Mouse (Mus musculus): ENCODE data around the gene Cers1.

Cers1 gene

DNA sequence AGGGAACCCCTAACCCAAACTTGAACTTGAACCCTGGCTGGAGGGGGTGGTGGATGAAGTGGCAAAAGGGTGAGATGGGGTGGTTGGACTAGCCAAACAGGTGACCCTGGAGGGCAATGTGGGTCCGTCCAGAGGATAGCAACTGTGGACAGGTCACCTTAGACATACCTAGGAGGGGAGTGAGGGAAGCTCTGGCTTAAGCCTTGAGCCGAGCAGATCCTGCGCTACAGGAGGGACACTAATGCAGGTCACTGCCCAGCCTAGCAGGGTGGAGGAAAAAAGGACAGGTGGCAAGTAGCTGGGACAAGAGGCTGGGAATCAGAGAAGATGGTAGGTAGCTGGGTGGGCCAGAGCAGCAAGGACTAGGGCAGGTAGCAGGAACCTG, 36.4 kb downstream of the Cers1 start:
- in situ Hi-C loops (cut with MboI, MseI) = loop anchor here (25.0 kb wide), 1 partner anchor 1110 kb away; the partner anchor contains the start of genes Abhd8, Dda1 and Mrpl34

DNA sequence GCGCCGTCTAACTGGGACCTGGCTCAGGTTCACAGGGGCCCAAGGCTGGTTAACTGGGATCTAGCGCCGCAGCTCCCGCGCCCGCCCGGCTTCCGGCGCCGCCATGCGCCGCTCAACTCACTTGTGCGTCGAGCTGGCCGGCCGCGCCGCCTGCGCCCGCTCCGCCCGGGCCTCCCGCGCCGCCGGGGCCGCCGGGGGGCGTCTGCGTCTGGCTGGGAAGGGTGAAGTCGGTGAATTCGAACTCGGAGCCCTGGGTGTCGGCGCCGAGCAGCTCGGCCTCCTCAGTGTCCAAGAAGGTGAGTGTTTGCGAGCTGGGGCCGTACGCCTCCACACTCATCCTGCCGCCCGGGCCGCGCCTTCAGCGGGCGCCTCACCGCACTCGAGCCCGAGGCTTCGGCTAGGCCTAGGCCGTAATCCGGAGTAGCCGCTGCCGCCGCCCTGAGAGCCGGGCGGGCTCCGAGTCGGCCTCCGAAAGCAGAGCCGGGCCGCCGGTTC, 37.1 kb downstream of the Cers1 start:
- in situ Hi-C loops (cut with MboI, MseI) = loop anchor here (25.0 kb wide), 1 partner anchor 1110 kb away; the partner anchor contains the start of genes Abhd8, Dda1 and Mrpl34

DNA sequence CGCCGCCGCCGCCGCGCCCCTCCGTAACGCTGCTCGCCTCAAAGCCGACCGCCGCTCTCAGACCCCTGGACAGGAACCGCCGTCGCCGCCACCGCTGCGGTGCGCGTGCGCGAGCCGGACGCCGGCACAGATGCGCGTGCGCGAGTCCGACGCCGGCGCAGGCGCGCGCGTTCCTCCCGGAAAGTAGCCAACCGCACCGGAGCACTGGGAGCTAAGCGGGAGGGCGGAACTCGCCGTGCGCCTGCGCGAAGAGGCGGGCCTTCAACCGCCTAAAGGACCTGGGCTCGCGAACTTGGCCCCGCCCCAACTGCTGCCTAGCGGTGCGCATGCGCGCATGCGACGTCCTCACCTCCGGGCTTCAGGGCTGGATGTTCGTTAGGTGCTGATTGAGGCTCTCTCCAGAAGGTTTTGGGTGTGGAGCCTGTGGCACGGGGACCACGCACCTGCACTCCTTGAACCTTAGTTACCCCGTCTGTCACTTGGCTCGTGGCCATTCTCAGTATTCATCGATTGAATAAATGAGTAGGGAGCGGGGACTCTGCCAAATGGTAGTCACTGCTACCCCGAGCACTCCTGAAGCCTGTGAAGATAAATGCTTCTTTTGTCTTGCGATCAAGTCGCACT, 37.7 kb downstream of the Cers1 start, which contains the start of gene Upf1:
Gene Upf1, minus strand, starts transcription at position 85 of the 624 bp plus-strand sequence.
- in situ Hi-C loops (cut with MboI, MseI) = loop anchor here (25.0 kb wide), 1 partner anchor 1109 kb away; the partner anchor contains the start of genes Abhd8, Dda1 and Mrpl34

DNA sequence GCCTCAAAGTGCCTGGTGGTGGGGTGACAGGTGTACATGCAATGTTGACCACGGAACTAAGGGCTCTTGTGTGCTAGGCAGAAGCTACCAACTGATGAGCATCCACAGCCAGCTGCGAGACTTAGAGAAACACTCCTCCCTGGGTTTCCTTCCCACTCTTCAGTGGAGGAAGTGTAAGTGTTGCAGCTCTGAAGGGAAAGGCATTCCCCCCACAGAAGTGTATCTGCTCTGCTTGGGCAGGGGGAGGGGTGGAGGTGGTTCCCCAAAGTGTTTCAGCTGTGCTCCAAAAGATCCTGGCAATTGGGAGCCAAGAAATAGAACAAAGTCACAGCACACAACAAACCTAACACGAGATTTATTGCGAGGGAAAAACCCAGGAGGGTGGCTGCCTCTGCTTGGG, 38.4 kb downstream of the Cers1 start:
- in situ Hi-C loops (cut with MboI, MseI) = loop anchor here (25.0 kb wide), 1 partner anchor 1108 kb away; the partner anchor contains the start of genes Abhd8, Dda1 and Mrpl34

DNA sequence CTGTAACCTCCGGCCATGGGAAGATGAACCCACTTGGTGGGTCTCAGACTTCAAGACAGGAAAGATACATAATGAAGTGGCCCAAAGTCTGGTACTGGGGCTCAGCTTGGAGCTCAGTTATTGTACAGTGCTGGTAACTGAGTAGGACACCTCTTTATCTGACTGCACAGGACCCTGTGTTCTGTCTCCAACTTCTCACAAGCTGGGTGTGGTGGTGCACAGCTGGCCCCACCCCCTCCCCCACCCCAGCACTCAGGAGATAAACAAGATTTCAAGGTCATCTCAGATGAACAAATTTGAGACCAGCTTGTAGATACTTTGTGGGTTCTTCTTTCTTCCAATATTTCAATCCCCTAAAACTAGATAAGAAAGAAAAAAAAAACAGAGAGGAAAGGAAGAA, 40.5 kb downstream of the Cers1 start:
- in situ Hi-C loops (cut with MboI, MseI) = loop anchor here (25.0 kb wide), 1 partner anchor 1106 kb away; the partner anchor contains the start of genes Abhd8, Dda1 and Mrpl34

DNA sequence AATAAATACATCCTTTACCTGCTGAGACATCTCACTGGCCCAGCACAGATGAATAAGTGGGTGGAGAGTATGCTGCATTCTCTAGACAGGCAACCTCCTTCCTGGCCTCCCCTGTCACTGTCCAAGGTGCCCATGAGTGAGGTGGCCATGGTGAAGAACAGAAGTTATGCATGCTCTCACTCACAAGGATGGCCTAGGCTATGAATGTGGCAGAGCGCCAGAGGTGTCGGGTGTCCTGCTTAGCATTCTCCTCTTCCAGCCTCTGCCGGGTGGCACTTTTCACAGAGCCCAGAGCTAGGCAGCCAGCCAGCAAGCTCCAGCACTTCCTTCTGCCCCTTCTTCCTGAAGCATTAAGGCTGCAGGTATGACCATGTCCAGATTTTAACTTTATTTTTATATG, 43.8 kb downstream of the Cers1 start:
- in situ Hi-C loops (cut with MboI, MseI) = loop anchor here (25.0 kb wide), 1 partner anchor 1103 kb away; the partner anchor contains the start of genes Abhd8, Dda1 and Mrpl34

DNA sequence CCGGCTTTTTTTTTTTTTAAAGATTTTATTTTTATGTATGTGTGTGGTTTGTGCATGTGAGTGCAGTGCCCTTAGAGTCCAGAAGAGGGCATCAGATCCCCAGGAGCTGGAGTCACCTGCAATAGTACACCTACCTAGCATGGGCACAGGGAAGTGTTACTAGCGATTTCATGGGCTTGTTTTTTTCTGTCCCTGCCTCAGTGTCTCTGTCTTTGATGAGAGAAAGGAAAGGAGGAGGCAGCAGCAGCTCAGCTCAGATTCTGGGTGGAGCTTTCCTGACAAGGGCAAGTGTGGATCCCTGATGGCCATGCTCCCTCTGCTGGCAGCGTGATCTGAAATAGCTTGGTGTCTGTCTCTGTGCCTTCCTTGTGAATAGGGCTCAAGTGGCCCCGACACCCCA, 45.2 kb downstream of the Cers1 start:
- in situ Hi-C loops (cut with MboI, MseI) = loop anchor here (10.0 to 25.0 kb wide), 2 partner anchors 394 to 1102 kb away; partner anchors contain the start of genes Abhd8, Dda1, Mrpl34 and Rab3a

DNA sequence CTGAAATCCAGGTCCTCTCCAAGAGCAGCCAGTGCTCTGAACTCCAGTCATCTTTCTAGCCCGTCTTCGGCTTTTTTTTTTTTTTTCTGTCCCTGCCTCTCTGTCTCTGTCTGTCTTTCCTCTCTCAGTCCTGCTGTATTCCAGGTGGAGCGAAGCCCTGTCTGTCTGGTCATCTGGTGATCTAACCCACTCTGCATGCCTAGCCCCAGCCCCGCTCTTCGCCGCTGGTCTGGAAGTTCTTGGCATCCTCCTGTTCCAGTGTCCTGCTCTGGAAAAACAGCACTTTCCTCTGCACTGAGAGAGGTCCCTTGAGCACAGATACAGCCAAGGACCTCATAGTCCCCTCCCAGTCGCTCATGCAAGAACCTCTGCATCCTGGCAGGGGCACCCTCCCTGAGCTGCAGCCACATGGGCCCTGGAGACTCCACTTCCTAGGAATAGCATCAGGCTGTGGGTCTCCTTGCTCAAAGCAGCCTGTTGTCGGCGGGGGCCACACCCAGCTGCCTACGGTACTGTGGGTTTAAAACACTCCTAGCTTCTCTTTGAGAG, 46.0 kb downstream of the Cers1 start:
- in situ Hi-C loops (cut with MboI, MseI) = loop anchor here (10.0 to 25.0 kb wide), 2 partner anchors 393 to 1101 kb away; partner anchors contain the start of genes Abhd8, Dda1, Mrpl34 and Rab3a

DNA sequence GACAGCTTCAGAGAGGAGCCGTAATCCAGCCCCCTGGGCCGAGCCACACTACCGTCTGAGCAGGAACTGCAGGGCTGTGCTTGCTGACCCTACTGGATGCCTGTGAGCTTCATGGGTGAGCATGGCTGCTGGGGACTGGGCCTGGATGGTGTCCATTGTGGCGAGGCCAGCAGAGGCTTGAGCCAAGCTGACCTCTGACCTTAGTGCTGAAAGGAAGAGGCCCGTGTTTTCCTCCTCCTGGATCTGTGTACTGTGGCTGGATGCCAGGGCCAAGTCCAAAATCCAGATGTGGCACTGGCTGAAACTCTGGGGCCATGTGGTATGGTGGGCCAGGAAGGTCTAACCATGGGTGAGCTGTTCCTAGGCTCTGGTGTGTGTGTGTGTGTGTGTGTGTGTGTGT, 48.5 kb downstream of the Cers1 start:
- in situ Hi-C loops (cut with MboI, MseI) = loop anchor here (10.0 to 25.0 kb wide), 2 partner anchors 391 to 1098 kb away; partner anchors contain the start of genes Abhd8, Dda1, Mrpl34 and Rab3a

DNA sequence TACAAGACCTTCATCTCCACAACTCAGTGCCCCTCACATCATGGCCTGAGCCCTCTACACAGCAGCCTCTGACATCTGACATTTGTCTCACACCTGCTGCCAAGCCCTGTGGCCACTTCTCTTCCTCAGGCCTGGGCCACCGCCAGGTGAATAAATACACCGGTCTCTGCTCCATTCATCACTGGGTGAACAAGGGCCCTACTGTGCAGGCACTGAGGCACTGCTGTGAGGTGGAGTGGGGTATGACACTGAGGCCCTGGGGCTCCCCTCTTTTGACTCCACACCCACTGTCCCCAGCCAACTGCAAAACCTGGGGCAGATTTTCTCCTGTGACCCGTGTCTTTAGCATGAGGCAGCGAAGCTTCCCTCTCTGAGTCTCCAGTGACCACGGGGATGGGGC, 51.0 kb downstream of the Cers1 start:
- in situ Hi-C loops (cut with MboI, MseI) = loop anchor here (10.0 to 25.0 kb wide), 2 partner anchors 388 to 1096 kb away; partner anchors contain the start of genes Abhd8, Dda1, Mrpl34 and Rab3a

DNA sequence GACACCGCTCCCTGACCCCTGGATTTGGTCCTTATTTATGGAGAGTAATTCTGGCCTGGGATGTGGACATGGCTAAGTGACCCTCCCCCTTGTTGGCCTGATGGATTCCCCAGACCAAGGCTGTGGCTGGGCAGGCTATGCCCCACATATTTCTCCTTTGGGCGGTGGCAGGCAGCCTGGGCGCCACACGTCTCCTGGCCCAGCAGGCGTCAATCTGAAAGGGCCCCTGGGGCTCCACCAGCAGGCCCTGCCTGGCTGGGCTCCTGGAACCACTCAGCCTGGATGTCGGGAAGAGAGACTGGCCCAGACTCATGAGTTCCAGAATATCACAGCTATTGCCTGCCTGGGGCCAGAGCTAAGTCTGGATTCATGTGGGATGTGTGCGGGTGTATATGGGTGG, 54.9 kb downstream of the Cers1 start:
- in situ Hi-C loops (cut with MboI, MseI) = loop anchor here (25.0 kb wide), 1 partner anchor 1092 kb away; the partner anchor contains the start of genes Abhd8, Dda1 and Mrpl34

DNA sequence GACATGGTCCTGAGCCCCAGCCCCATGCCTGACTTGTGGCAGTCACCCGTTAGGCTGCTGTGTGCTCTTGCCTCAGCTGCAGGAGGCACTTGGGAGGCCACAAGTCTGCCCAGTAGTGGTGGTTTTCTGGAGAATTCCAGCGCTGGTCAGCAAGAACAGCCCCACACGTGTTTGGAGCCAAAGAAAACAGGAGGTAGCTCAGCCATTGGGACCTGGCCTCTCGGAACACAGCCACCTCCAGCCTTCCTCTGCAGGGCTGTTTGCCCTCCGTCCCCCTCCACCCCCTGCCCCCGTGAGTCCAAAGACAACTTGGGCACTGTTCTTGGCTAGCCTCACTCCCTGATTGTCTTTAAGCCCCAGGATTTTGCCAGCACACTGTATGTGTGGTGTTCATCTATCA, 56.4 kb downstream of the Cers1 start:
- in situ Hi-C loops (cut with MboI, MseI) = loop anchor here (25.0 kb wide), 1 partner anchor 1090 kb away; the partner anchor contains the start of genes Abhd8, Dda1 and Mrpl34

DNA sequence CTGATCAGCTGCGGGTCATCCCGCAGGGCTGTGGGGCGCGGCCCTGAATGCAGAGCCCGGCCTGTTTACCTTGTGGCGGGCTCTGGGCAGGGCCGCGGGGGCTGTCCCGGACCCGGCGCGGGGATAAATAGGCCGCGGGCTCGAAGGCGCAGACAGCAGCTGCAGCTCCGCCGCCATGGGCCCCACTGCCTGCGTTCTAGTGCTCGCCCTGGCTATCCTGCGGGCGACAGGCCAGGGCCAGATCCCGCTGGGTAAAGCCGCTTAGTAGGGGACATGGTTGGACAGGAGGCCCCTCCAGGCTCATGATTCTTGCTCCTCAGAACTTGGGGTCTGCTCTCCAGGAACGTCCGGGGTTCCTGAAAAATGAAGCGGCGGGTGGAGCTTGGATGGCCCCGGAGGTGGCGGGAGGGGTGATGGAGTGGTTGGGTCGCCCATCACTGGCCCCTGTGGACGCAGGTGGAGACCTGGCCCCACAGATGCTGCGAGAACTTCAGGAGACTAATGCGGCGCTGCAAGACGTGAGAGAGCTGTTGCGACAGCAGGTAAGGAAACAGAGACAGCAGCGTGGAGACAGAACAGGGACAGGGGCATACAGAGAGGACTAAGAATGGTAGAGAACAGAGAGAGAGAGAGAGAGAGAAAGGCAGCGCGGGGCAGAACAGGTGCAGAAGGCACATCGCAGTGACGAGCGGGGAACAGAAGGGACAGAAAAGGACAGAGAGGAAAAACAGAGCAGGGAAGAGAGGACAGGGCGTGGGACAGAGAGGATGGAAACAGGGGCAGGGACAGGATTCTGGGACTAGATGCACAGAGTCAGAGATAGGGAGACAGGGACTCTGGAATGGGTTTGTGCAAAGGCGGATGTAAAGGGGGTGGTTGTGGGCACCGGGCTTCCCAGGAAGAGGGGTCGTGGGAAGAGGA, 58.1 kb downstream of the Cers1 start, which contains the start of gene Comp:
Gene Comp, plus strand, starts transcription at position 162 of the 921 bp plus-strand sequence.
- in situ Hi-C loops (cut with MboI, MseI) = loop anchor here (25.0 kb wide), 1 partner anchor 1089 kb away; the partner anchor contains the start of genes Abhd8, Dda1 and Mrpl34

DNA sequence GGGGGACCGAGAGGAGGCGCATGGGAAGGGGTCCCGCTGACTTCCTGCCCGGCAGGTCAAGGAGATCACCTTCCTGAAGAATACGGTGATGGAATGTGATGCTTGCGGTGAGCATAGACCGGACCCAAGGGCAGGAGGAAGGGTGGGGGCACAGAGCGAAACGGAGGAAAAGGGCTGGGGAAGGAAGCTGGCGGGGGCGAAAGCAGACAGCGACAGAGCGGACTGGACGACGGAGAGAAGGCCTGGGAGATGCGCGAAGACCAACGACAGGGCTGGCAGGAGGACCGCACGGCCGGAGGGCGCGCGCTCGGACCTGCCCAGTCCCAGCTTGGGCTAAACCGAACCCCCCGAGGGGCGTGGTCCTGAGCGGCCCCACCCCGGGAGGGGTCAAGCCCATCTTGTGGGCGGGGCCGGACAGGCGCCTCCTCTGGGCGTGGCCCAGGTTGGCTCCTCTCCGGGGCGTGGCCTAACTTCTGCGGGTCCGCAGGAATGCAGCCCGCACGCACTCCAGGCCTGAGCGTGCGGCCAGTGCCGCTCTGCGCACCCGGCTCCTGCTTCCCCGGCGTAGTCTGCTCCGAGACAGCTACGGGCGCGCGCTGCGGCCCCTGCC, 58.8 kb downstream of the Cers1 start:
- in situ Hi-C loops (cut with MboI, MseI) = loop anchor here (25.0 kb wide), 1 partner anchor 1088 kb away; the partner anchor contains the start of genes Abhd8, Dda1 and Mrpl34

DNA sequence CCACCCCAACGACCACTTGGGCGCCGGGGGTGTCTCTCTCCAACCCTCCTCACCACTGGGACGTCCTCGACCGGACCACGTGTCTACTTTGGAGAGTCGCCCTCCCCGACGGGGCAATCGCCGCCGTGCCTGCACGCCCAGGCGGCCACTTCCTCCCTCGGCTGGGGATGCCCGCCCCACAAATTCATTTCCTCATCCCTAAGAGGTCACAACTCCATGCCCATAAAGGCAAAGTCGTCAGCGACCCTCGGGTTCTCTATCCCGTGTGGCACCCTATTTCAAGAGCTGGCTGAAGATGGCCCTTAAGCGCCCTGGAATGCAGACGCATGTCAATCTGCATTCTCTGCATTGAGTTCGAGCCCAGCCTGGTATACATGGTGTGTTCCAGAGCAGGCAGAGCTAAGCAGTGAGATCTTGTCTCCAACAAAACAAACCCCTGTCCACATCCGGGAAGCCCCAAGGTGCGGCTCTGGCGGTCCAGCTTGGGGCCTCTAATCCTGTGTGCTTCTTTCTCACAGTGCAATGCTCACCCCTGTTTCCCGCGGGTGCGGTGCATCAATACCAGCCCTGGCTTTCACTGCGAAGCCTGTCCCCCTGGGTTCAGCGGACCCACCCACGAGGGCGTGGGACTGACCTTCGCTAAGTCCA, 59.8 kb downstream of the Cers1 start:
- in situ Hi-C loops (cut with MboI, MseI) = no loop called here

DNA sequence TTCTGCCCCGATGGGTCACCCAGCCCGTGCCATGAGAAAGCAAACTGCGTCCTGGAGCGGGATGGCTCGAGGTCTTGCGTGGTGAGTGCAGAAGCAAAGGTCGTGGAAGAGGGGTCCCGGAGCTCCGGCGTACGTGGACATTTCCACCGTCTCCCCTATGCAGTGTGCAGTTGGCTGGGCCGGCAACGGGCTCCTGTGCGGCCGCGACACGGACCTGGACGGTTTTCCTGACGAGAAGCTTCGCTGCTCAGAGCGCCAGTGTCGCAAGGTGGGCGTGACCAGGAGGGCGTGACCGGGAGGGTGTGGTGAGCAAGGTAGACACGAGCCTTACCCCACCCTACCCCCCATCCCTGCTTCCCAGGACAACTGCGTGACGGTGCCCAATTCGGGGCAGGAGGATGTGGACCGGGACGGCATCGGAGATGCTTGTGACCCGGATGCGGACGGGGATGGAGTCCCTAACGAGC, 60.7 kb downstream of the Cers1 start:
- in situ Hi-C loops (cut with MboI, MseI) = no loop called here

DNA sequence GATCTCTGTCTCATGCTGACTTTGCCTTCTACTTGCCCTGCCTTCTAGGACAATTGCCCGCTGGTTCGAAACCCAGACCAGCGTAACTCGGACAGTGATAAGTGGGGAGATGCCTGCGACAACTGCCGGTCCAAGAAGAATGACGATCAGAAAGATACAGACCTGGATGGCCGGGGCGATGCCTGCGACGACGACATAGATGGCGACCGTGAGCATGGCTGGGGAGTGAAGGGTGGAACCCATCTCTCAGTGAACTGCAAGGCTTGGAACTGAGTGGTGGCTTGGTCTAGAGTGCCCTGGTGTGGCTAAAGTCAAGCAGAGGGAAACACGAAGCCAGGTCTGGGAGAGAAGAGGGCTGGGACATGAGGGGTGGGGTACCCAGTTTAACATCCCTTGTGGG, 61.5 kb downstream of the Cers1 start:
- in situ Hi-C loops (cut with MboI, MseI) = no loop called here

DNA sequence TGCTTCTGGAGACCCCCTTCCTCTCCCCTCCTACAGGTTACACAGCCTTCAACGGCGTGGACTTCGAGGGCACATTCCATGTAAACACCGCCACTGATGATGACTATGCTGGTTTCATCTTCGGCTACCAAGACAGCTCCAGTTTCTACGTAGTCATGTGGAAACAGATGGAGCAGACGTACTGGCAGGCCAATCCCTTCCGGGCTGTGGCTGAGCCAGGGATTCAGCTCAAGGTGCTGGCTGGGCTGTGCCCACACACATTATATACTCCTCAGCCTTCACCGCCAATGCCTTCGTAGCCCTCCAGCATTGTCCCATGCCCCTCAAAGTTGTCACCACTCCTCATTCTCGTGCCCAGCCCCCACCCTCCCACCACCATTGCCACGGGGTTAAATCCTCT, 64.5 kb downstream of the Cers1 start:
- in situ Hi-C loops (cut with MboI, MseI) = no loop called here

Data from T-helper 2 cell (primary cell).